Mouse (Mus musculus) bone marrow macrophage, adult 2 months (primary cell): ENCODE measurements around the gene Mrgbp.

Experiments used
- CTCF ChIP-seq: IDR thresholded peaks from 2 replicates; pipeline ENCODE4 v1.5.1; 2012; ENCODE audit warnings: low read depth, mild to moderate bottlenecking, low read length, moderate library complexity
- POLR2A ChIP-seq: IDR thresholded peaks from 2 replicates; pipeline ENCODE4 v1.6.1; 2012; ENCODE audit warnings: mild to moderate bottlenecking, low read depth, low read length, borderline replicate concordance

DNA sequence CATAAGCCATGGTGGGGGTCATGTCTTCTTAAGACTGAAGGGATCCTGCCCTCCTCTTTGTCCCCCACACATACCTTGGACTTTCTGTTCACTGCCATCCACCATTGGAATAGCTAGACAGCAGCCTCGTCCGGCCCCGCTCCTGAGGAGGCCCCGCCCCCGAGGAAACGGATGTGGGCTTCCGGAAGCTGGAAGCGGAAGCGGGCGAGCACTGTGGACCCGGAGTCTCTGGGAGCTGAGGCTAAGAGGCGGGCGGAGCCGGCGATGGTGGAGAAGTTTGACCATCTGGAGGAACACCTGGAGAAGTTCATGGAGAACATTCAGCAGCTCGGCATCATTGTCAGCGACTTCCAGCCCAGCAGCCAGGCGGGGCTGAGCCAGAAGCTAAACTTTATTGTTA lies 36.1 kb upstream of the Mrgbp start:
- no peak for TF ChIP-seq POLR2A
- no peak for TF ChIP-seq CTCF
